Mouse (Mus musculus) hindbrain, postnatal 0 days (tissue): ENCODE data around the gene Atp2c1. TPM values are rescaled to one million over a fixed set of nuclear protein-coding genes. Genes with fewer than 3 reads are reported as not detected.

Source experiments
- ATAC-seq: fragments of 200-750 bp; cut with Nextera tagmentation; 2 replicates; pipeline ENCODE4 v1.8.0; 2017; ENCODE audit warnings: mild to moderate bottlenecking, moderate TSS enrichment, moderate library complexity
- DNase-seq: peaks from one replicate; pipeline ENCODE4 v3.0.0-alpha.2; 2015; ENCODE audit warnings: low spot score
- H3K27ac ChIP-seq: fragments of 300-500 bp; sonication (generic); 2 replicates; pipeline ENCODE4 v1.5.1; 2014; ENCODE audit warnings: mild to moderate bottlenecking
- H3K27me3 ChIP-seq: fragments of 300-500 bp; sonication (generic); 2 replicates; pipeline ENCODE4 v1.6.1; 2014; ENCODE audit warnings: low read length, mixed read lengths; ENCODE audit not compliant: insufficient read depth
- H3K36me3 ChIP-seq: fragments of 300-500 bp; sonication (generic); 2 replicates; pipeline ENCODE4 v1.6.1; 2014; ENCODE audit warnings: low read length, mixed read lengths; ENCODE audit not compliant: insufficient read depth
- H3K4me1 ChIP-seq: fragments of 300-500 bp; sonication (generic); 2 replicates; pipeline ENCODE4 v1.6.1; 2014; ENCODE audit warnings: antibody characterized with exemption, low read length, mixed read lengths; ENCODE audit not compliant: insufficient read depth
- H3K4me2 ChIP-seq: fragments of 300-500 bp; sonication (generic); 2 replicates; pipeline ENCODE4 v1.6.1; 2014; ENCODE audit warnings: low read depth, mild to moderate bottlenecking, low read length, moderate library complexity, mixed read lengths
- H3K4me3 ChIP-seq: fragments of 300-500 bp; sonication (generic); 2 replicates; pipeline ENCODE4 v1.5.1; 2014; ENCODE audit warnings: low read length
- H3K9ac ChIP-seq: fragments of 300-500 bp; sonication (generic); replicated peaks from 2 replicates; pipeline ENCODE4 v1.6.1; 2014; ENCODE audit warnings: mild to moderate bottlenecking, low read length, moderate library complexity, mixed read lengths
- H3K9me3 ChIP-seq: fragments of 300-500 bp; sonication (generic); 2 replicates; pipeline ENCODE4 v1.6.1; 2016; ENCODE audit warnings: low read length, mixed read lengths
- CTCF ChIP-seq: IDR thresholded peaks from 2 replicates; pipeline ENCODE4 v1.5.1; 2016; ENCODE audit warnings: antibody characterized with exemption, control low read depth, low read depth
- WGBS: fragments of 180-500 bp; shearing (Covaris S2); extraction: QIAGEN DNeasy Blood & Tissue Kit; methylation state at CpG from one replicate; pipeline ENCODE4 v1.1.7; 2014; 5-methylcytosine and 5-hydroxymethylcytosine counted together
- polyA plus RNA-seq: library from polyadenylated mRNA; unstranded; fragments of >200 nt; fragmentation: Nextera tagmentation; extraction: Ambion mirVana; gene quantifications from 2 replicates; pipeline ENCODE4 v1.2.1, GENCODE M21; 2015
- total RNA-seq: library from RNA; depleted of rRNA; stranded (reverse); fragments of >200 nt; gene quantifications from 2 replicates; pipeline ENCODE4 v1.2.3, GENCODE M21; 2014; rRNA removed

The Atp2c1 gene
- total and polyA plus RNA-seq, 2 experiments from 2014 or later = 66.0 to 157 TPM

- H3K9ac ChIP-seq = no peak overlapping the region
- no peaks in the 10 kb centered on the region for H3K36me3 ChIP-seq
- no peak overlapping the region for H3K27ac ChIP-seq
- ATAC-seq (no peak), DNase-seq (no peak)
- H3K4me2 ChIP-seq = no peak overlapping the region
- no peaks in the 10 kb centered on the region for H3K9me3 ChIP-seq
- TF ChIP-seq CTCF = no peak
- no peaks in the 10 kb centered on the region for H3K4me1 ChIP-seq
- no peak overlapping the region for H3K4me3 ChIP-seq
- WGBS = 72% methylated on average over 7 of the region's 7 CpGs
- H3K27me3 ChIP-seq = no peaks in the 10 kb centered on the region
These were observed 150.7 kb downstream of the Atp2c1 start for GRCm38 (mm10) chr9:105376411-105376810.

DNA sequence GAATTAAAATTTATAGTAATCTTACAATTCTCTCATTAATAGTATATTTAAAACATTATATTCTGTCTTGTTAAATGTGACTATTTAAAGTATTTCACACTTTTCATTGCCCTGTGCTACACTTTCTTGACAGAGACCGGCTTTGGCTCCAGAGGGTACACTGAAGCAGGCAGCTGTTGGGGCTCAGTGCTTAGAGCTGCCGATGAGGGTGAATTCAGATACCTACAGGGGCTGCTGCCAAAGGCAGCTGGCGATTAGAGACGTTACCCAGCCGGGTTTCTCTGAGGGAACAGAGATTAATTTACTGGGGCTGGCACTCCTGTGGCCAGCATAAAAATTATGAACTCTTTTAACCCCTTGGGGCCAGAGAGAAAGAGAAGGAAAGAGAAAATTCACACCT, 152.8 kb downstream of the Atp2c1 start:
- no peak overlapping the region for H3K27ac ChIP-seq
- no peak for DNase-seq
- no peaks in the 10 kb centered on the region for H3K4me1 ChIP-seq
- 34% methylated on average over 5 of the region's 5 CpGs for WGBS
- H3K4me3 ChIP-seq = no peak overlapping the region
- no peaks in the 10 kb centered on the region for H3K27me3 ChIP-seq
- no peak for ATAC-seq
- no peaks in the 10 kb centered on the region for H3K36me3 ChIP-seq
- H3K9me3 ChIP-seq = no peaks in the 10 kb centered on the region
- no peak overlapping the region for H3K9ac ChIP-seq
- H3K4me2 ChIP-seq = no peak overlapping the region
- no peak for TF ChIP-seq CTCF

- H3K4me1 ChIP-seq = no peaks in the 10 kb centered on the region
- H3K27me3 ChIP-seq = no peaks in the 10 kb centered on the region
- 87% methylated on average over 3 of the region's 3 CpGs for WGBS
- no peak overlapping the region for H3K27ac ChIP-seq
- DNase-seq (no peak), ATAC-seq (no peak)
- no peak for TF ChIP-seq CTCF
- no peak overlapping the region for H3K9ac ChIP-seq
- no peak overlapping the region for H3K4me2 ChIP-seq
- H3K9me3 ChIP-seq = no peaks in the 10 kb centered on the region
- no peak overlapping the region for H3K4me3 ChIP-seq
- no peaks in the 10 kb centered on the region for H3K36me3 ChIP-seq
These were observed 158.5 kb downstream of the Atp2c1 start for GRCm38 (mm10) chr9:105368605-105369004.

DNA sequence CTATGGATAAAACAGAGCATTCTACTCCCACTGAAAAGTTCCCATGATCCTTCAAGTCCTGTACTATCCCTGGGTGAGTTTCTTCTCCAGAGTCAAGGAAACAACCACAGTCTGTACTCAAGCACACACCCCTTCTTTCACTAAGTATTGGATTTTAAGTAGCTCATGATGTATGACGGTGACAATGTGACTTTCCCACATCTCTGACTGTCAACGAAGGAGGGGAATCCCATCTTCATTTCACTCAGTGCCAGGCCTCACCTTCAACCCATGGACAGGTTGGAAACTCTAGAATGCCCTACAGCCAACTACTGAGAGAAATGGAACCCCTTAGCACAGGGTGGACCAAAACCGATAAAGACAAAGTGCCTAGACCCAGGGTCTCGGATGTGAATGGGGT, 160.9 kb downstream of the Atp2c1 start:
- TF ChIP-seq CTCF = no peak
- H3K27me3 ChIP-seq = no peaks in the 10 kb centered on the region
- no peak overlapping the region for H3K4me2 ChIP-seq
- H3K27ac ChIP-seq = no peak overlapping the region
- ATAC-seq = no peak
- H3K36me3 ChIP-seq = no peaks in the 10 kb centered on the region
- no peaks in the 10 kb centered on the region for H3K4me1 ChIP-seq
- 91% methylated on average over 4 of the region's 4 CpGs for WGBS
- no peak overlapping the region for H3K9ac ChIP-seq
- no peak for DNase-seq
- no peak overlapping the region for H3K4me3 ChIP-seq
- no peaks in the 10 kb centered on the region for H3K9me3 ChIP-seq

GRCm38 (mm10) chr9:105363520-105364231, 163.4 kb downstream of the Atp2c1 start:
- H3K4me3 ChIP-seq = no peak overlapping the region
- DNase-seq (peak; percentile 67), ATAC-seq (no peak)
- H3K27ac ChIP-seq = no peak overlapping the region
- H3K4me2 ChIP-seq = no peak overlapping the region
- H3K36me3 ChIP-seq = no peaks in the 10 kb centered on the region
- H3K4me1 ChIP-seq = no peaks in the 10 kb centered on the region
- WGBS = 53% methylated on average over 5 of the region's 5 CpGs
- no peak for TF ChIP-seq CTCF
- H3K9ac ChIP-seq = no peak overlapping the region
- H3K9me3 ChIP-seq = no peaks in the 10 kb centered on the region
- H3K27me3 ChIP-seq = no peaks in the 10 kb centered on the region

DNA sequence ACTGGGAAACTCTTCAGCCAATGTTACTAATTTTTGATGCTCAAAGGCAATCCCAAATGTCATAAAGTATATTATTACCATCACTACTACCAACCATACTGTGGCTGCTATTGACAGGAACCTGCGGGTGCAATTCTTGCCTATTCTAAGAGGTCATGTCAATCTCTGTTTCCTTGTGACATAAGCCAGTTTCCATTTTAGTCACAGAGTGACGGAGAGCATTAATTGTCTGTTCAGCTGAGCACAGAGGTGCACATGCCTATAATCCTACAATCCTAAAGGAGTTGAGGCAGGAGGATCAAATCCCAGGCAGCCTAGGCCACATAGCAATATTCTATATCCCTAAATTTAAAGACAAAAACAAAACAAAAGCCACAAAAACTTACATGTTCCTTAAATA, 164.9 kb downstream of the Atp2c1 start:
- Histone ChIP-seq H3K4me1 (no peaks in the 10 kb centered on the region), H3K4me3 (no peak overlapping the region), H3K27ac (no peak overlapping the region), H3K36me3 (no peaks in the 10 kb centered on the region), H3K4me2 (no peak overlapping the region), H3K9ac (no peak overlapping the region), H3K9me3 (no peaks in the 10 kb centered on the region), H3K27me3 (no peaks in the 10 kb centered on the region)
- 74% methylated on average over 2 of the region's 2 CpGs for WGBS
- no peak for DNase-seq
- no peak for ATAC-seq
- TF ChIP-seq CTCF = no peak

Other genes starting within 250 kb of the Atp2c1 start
- 5.2 and 6.4 TPM in 2 replicates for gene Aste1, start 131.9 kb downstream of the Atp2c1 start, total RNA-seq
- 7.1 and 7.9 TPM in 2 replicates for gene Aste1, start 131.9 kb downstream of the Atp2c1 start, polyA plus RNA-seq
- gene Nek11, start 131.8 kb downstream of the Atp2c1 start, total RNA-seq = 1.3 and 2.4 TPM in 2 replicates
- gene Nek11, start 131.8 kb downstream of the Atp2c1 start, polyA plus RNA-seq = 2.1 and 2.7 TPM in 2 replicates
- gene Pik3r4, start 115.7 kb upstream of the Atp2c1 start, total RNA-seq = 17.7 and 26.7 TPM in 2 replicates
- 12.8 and 13.1 TPM in 2 replicates for gene Pik3r4, start 115.7 kb upstream of the Atp2c1 start, polyA plus RNA-seq